Mouse (Mus musculus): ENCODE measurements at regions not wholly inside any gene's neighbourhood (a gene's known extent, or its start where the extent isn't known, plus 50 kb on each side); places are given as distances from the start of the nearest gene placed in this dataset.

DNA sequence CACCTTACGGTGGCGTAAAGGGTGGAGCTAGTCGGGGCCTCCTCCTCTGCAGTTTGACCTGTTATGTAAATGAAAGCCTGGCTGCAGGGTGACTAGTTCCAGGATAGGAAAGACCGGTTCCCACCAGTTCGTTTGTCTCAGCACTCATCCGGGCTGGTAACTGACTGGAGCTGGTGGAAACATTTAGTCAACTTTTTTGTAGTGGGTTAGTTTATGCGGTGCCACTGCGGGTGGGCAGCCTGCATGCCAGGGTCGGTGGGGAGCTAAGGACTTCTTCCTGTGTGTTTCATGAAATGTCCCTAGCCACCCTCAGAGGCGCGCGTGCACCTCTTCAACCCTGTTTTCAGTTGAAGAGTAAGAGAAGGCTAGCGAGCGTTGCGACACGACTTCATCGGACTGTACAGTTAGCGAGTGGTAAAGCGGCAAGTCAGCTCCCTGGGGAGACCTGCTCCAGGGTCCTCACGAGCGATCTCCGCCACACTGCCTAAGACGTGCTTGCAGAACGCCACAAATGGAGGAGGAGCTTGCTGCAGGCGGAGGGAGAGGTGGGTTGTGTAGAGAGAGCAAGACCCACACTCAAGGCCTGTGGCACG lies 76.5 kb upstream of the Gadd45a start:
- Histone ChIP-seq H3K4me1 (ENCODE audit: control insufficient read depth, insufficient read depth, low read length) (peaks cover 4% of the 10 kb centered on the region; the same call in 1 of the 2 replicates), H3K27ac (ENCODE audit: insufficient read depth, low read depth, low read length) (no peak overlapping the region), H3K4me3 (ENCODE audit: insufficient read depth, low read depth, low read length) (no peak overlapping the region)
- 48% methylated on average over 26 of the region's 26 CpGs for WGBS
- no peak for TF ChIP-seq POLR2A (IDR thresholded peaks at IDR 0.05; ENCODE audit: insufficient read depth, low read depth, low read length)
- no peak for TF ChIP-seq CTCF (IDR thresholded peaks at IDR 0.05; ENCODE audit: insufficient read depth, low read depth, low read length)

DNA sequence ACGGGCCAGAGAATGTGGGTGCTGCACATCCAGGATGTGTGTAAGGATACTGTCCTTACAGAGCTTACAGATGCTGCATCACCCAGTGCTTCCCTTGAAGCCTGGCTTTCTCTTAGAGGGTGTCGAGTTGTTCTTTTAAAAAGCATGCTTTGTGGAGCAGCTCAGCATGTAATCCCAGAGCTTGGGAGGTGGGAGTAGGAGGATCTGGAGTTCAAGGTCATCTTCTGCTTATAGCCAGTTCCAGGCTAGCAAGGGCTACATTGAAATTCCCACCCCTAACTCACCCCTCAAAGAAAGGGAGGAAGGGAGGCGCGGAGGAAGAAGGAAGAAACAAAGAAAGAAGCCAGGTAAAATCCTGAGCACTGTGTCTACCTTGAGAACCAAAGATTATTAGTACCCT lies 76.0 kb upstream of the Gadd45a start:
- Histone ChIP-seq H3K27ac (ENCODE audit: insufficient read depth, low read depth, low read length) (no peak overlapping the region), H3K4me1 (ENCODE audit: control insufficient read depth, insufficient read depth, low read length) (peaks cover 4% of the 10 kb centered on the region; the same call in 1 of the 2 replicates), H3K4me3 (ENCODE audit: insufficient read depth, low read depth, low read length) (no peak overlapping the region)
- no peak for TF ChIP-seq POLR2A (IDR thresholded peaks at IDR 0.05; ENCODE audit: insufficient read depth, low read depth, low read length)
- TF ChIP-seq CTCF (IDR thresholded peaks at IDR 0.05; ENCODE audit: insufficient read depth, low read depth, low read length) = no peak
- 89% methylated on average over 4 of the region's 4 CpGs for WGBS

DNA sequence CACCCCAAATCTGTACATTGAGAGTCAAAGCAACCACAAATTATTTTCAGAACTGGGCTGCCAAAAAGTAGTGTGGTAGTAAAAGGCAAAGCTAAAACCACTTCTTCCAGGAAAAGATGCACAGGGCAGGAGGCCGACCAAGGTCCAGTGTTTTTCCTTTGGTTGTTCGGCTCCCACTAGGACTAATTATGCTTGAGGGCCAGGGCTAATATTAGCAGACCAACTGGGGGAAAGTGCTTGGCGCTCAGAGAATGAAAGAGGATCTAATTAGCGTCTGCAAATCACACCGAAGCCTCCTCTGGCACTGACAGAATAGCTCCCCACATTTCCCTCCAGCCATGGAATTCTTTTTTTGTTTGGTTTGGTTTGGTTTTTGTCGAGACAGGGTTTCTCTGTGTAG lies 75.1 kb upstream of the Gadd45a start:
- Histone ChIP-seq H3K27ac (ENCODE audit: insufficient read depth, low read depth, low read length) (no peak overlapping the region), H3K4me1 (ENCODE audit: control insufficient read depth, insufficient read depth, low read length) (peaks cover 4% of the 10 kb centered on the region; the same call in 1 of the 2 replicates), H3K4me3 (ENCODE audit: insufficient read depth, low read depth, low read length) (no peak overlapping the region)
- TF ChIP-seq CTCF (IDR thresholded peaks at IDR 0.05; ENCODE audit: insufficient read depth, low read depth, low read length) (no peak), POLR2A (IDR thresholded peaks at IDR 0.05; ENCODE audit: insufficient read depth, low read depth, low read length) (no peak)
- 60% methylated on average over 6 of the region's 6 CpGs for WGBS

DNA sequence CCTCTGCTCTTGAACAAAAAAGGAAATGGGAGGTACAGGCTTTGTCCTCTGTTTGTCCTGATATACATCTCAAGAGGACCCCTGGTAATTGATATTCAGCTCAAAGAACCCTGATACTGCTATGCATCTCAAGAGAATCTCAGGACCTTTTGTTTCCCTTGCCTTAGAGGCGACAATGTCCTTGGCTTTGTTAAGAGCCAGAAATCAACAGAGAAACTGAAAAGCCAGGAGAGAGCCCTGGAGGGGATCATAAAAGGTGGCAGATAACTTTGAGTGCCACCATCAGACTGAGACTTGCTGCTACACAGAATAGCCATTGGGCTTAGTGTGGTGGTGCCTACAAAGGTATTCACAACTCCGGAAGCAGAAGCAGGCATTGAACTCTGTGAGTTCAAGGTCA lies 74.3 kb upstream of the Gadd45a start:
- H3K4me1 ChIP-seq (ENCODE audit: control insufficient read depth, insufficient read depth, low read length) = peaks cover 4% of the 10 kb centered on the region; the same call in 1 of the 2 replicates
- WGBS = 92% methylated on average over 2 of the region's 2 CpGs
- no peak overlapping the region for H3K4me3 ChIP-seq (ENCODE audit: insufficient read depth, low read depth, low read length)
- no peak overlapping the region for H3K27ac ChIP-seq (ENCODE audit: insufficient read depth, low read depth, low read length)
- TF ChIP-seq CTCF (IDR thresholded peaks at IDR 0.05; ENCODE audit: insufficient read depth, low read depth, low read length) (no peak), POLR2A (IDR thresholded peaks at IDR 0.05; ENCODE audit: insufficient read depth, low read depth, low read length) (no peak)

DNA sequence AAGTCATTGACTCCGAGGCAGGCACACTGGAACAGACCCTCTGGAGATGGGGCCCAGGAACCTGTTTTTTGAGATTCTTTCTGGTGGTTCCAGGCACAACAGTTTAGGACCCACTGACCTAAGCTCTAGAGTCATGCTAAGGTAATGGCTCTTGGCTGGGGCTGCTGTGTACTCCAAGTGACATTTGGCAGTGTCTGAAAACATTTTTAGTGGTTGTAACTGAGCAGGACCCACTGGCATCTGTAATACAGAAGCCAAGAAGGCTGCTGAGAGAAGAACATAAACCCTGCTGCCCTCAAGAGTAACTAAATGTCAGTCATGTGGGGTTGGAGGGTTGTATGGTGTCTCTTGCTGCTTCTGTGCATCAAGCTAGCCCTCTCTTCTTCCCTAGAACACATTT lies 73.1 kb upstream of the Gadd45a start:
- Histone ChIP-seq H3K4me1 (ENCODE audit: control insufficient read depth, insufficient read depth, low read length) (peaks cover 4% of the 10 kb centered on the region; the same call in 1 of the 2 replicates), H3K4me3 (ENCODE audit: insufficient read depth, low read depth, low read length) (no peak overlapping the region), H3K27ac (ENCODE audit: insufficient read depth, low read depth, low read length) (no peak overlapping the region)
- 88% methylated on average over 1 of the region's 1 CpGs for WGBS
- TF ChIP-seq POLR2A (IDR thresholded peaks at IDR 0.05; ENCODE audit: insufficient read depth, low read depth, low read length) (no peak), CTCF (IDR thresholded peaks at IDR 0.05; ENCODE audit: insufficient read depth, low read depth, low read length) (no peak)

DNA sequence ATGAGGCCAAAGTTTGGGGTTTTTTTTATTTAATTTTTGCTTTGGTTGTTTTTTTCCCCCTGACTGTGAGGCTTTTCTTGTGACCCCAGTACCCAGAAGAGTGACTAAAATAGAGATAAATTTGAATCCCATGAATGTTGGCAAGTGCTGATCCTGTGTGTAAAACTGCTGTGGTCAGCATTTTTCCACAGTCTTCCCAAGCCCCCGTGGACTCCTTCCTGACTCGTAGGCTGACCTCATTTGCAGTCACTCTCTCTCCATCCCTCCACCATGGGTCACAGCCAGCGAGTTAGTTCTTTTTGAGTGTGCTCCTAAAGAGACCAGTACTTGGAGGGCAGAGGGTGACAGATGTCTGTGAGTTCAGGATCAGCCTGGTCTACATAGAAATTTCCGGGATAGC lies 72.5 kb upstream of the Gadd45a start:
- Histone ChIP-seq H3K27ac (ENCODE audit: insufficient read depth, low read depth, low read length) (no peak overlapping the region), H3K4me3 (ENCODE audit: insufficient read depth, low read depth, low read length) (no peak overlapping the region), H3K4me1 (ENCODE audit: control insufficient read depth, insufficient read depth, low read length) (peaks cover 4% of the 10 kb centered on the region; the same call in 1 of the 2 replicates)
- 62% methylated on average over 4 of the region's 4 CpGs for WGBS
- TF ChIP-seq CTCF (IDR thresholded peaks at IDR 0.05; ENCODE audit: insufficient read depth, low read depth, low read length) = no peak
- no peak for TF ChIP-seq POLR2A (IDR thresholded peaks at IDR 0.05; ENCODE audit: insufficient read depth, low read depth, low read length)

DNA sequence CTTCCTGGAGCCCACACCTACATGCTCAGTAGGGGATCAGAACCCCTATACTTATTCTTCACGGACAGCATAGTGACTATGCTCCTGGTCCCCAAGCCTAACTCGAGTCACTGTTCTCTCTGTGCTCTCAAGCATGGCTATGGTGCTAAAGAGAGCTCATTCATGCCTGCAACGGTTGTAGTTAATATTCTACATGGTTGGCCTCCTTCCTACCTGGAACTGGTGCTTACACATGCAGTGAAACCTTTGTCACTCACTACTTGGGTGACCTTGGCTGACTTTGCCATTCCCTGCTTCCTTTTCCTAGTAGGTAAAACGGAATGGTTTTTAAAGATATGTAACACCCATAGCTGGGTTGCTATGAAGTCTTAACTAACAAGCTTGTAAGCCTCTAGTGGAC lies 70.3 kb upstream of the Gadd45a start:
- Histone ChIP-seq H3K4me3 (ENCODE audit: insufficient read depth, low read depth, low read length) (no peak overlapping the region), H3K27ac (ENCODE audit: insufficient read depth, low read depth, low read length) (no peak overlapping the region), H3K4me1 (ENCODE audit: control insufficient read depth, insufficient read depth, low read length) (peaks cover 2% of the 10 kb centered on the region; the same call in 1 of the 2 replicates)
- 73% methylated on average over 4 of the region's 4 CpGs for WGBS
- TF ChIP-seq CTCF (IDR thresholded peaks at IDR 0.05; ENCODE audit: insufficient read depth, low read depth, low read length) (no peak), POLR2A (IDR thresholded peaks at IDR 0.05; ENCODE audit: insufficient read depth, low read depth, low read length) (no peak)

DNA sequence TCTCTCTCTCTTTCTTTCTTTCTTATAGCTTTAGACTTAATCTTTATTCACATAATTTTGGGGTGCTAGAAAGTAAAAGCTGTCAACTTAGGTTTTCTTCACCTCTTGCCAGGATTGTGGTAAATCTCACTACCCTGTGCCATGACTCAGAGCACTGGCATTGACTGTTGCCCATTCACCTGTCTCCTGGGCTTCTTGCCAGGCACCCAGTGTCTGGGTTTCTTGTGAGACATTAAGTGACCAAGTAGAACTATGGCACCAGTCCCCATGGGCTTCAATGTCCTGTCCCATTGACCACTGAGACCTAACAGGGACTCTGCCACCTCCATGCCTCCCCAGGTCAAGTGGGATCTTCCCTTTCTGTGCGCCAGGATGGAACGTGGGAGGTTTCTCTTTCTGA lies 69.2 kb upstream of the Gadd45a start:
- TF ChIP-seq CTCF (IDR thresholded peaks at IDR 0.05; ENCODE audit: insufficient read depth, low read depth, low read length) = no peak
- no peak for TF ChIP-seq POLR2A (IDR thresholded peaks at IDR 0.05; ENCODE audit: insufficient read depth, low read depth, low read length)
- Histone ChIP-seq H3K4me1 (ENCODE audit: control insufficient read depth, insufficient read depth, low read length) (peaks cover 2% of the 10 kb centered on the region; the same call in 1 of the 2 replicates), H3K27ac (ENCODE audit: insufficient read depth, low read depth, low read length) (no peak overlapping the region), H3K4me3 (ENCODE audit: insufficient read depth, low read depth, low read length) (no peak overlapping the region)
- 96% methylated on average over 2 of the region's 2 CpGs for WGBS

DNA sequence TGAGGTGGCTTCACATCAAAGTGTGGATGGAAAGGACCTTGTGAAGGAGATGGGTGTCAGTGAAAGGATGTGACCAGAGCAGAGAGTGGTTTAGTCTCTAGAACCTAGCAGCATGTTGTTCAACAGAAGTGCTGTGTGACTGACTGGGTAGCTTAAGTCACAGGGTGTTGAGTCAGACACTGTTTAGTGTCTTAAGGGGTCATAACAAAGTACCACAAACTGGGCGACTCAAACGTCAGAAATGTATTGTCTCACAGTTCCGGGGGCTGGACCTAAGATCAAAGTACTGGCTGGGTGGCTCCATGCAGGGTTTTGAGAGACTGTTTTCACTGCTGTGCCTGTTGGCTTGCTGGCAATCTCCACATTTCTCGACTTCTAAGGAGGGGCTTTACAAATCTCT lies 68.1 kb upstream of the Gadd45a start:
- TF ChIP-seq CTCF (IDR thresholded peaks at IDR 0.05; ENCODE audit: insufficient read depth, low read depth, low read length) (no peak), POLR2A (IDR thresholded peaks at IDR 0.05; ENCODE audit: insufficient read depth, low read depth, low read length) (no peak)
- WGBS = 28% methylated on average over 4 of the region's 4 CpGs
- peaks cover 2% of the 10 kb centered on the region; the same call in 1 of the 2 replicates for H3K4me1 ChIP-seq (ENCODE audit: control insufficient read depth, insufficient read depth, low read length)
- no peak overlapping the region for H3K27ac ChIP-seq (ENCODE audit: insufficient read depth, low read depth, low read length)
- H3K4me3 ChIP-seq (ENCODE audit: insufficient read depth, low read depth, low read length) = no peak overlapping the region

Measured in olfactory bulb, adult 2 months (tissue).